Mouse (Mus musculus): Measurements from ENCODE around the gene H2al1j. TPM values are rescaled to one million over a fixed set of nuclear protein-coding genes. Genes with fewer than 3 reads are reported as not detected.
"Not testable (repeated sequence)": the region's sequence is repeated elsewhere in the genome, so short reads cannot be mapped to it uniquely, and the experiment has no call there.

Gene H2al1j
- total RNA-seq (2021): not detected
- long read RNA-seq: 0 reads

DNA sequence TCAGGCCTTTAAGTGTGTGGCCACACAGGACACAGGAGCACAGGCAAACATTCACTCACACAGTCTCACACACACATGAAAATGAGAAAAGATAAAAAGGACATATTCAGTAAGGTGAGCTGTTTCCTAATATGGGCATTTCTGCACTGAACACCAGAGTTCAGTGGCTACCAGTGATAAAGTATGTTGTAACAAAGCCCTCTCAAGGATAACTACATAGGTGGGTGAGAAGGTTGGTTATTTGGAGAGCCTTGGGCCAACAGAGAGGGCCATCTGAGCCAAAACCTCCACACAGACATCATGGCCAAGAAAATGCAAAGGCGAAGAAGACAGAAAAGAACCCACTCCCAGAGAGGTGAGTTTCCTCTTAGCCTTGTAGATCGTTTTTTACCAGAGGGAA lies at the start of gene H2al1j:
TSS of gene H2al1j (plus strand) at position 301 of the 400 bp plus-strand sequence.
- not testable (repeated sequence) for DNase-seq (ENCODE audit: low spot score in 2 of 2)

DNA sequence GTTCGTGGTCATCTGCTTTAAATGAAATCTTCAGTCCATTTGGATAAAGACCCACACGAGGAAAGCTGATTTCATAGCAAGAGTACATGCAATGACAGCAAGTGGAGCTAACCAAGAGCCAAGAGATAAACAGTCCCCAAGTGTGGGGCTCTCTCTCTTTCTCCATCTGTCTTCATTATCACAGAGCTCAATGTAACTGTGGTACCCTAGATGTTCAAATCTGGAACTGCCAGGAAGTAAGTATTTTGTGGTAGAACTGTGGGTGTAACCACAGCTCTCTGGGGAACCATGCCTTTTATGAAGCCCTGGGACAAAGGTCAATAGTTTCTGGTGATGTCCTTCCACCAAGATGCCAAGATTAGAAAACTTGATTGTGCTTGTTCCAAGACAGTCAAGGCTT lies 46.9 kb upstream of the H2al1j start:
- no peak for DNase-seq (ENCODE audit: low spot score in 2 of 2)

DNA sequence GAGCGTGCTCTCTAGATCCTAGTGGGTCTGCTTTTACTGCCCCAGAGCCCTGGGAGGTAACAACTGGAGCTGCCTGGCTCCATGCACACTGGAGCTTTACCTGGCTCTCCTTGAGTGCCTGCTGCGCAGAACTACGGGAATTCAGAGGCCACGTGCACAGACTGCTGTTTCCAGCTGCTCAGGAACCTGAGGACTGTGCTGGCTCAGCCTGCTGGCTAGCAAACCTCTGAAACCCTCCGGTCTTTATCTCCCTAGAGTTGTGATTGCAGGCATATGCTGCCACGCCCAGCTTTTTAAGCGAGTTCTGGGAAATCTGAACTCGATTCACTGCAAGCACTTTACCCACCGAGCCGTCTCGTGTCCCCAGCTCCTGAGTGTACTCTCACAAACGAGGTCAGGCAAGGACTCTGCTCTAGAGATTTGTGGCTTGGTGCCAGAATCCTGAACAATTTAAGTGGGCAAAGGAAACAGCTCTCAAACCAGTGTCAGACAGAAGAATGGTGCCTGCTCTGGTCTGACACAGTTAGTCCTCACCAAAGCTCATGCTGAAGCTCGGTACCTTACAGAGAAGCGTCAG lies 39.2 kb upstream of the H2al1j start:
- no peak for DNase-seq (ENCODE audit: low spot score in 2 of 2)

DNA sequence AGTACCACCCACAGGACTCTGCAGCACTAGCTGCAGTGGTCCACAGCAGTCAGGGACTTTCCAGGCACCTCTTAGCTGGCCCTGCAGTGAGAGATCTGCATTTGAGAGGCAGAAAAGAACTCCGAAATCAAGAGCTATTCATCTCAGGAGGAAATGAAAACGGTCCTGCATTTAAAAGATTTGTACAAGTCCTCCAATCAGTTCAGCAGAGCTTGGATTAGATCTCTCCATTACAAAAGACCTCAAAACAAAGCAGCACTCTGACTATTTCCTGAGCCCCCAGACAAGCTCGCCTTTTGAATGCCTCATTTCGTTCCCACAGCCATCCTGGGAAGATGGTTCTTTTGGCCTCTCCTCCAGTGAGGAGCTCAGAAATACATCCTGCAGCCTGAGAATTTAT lies 38.4 kb upstream of the H2al1j start:
- no peak for DNase-seq (ENCODE audit: low spot score in 2 of 2)

DNA sequence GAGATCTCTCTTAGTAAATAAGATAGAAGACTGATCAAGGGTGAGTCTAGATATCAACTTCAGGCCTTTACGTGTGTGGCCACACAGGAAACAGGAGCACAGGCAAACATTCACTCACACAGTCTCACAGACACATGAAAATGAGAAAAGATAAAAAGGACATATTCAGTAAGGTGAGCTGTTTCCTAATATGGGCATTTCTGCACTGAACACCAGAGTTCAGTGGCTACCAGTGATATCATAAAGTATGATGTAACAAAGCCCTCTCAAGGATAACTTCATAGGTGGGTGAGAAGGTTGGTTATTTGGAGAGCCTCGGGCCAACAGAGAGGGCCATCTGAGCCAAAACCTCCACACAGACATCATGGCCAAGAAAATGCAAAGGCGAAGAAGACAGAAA lies 28.7 kb upstream of the H2al1j start, which contains the start of gene H2al1a:
TSS of gene H2al1a (plus strand) at position 301 of the 400 bp plus-strand sequence.
- not testable (repeated sequence) for DNase-seq (ENCODE audit: low spot score in 2 of 2)

DNA sequence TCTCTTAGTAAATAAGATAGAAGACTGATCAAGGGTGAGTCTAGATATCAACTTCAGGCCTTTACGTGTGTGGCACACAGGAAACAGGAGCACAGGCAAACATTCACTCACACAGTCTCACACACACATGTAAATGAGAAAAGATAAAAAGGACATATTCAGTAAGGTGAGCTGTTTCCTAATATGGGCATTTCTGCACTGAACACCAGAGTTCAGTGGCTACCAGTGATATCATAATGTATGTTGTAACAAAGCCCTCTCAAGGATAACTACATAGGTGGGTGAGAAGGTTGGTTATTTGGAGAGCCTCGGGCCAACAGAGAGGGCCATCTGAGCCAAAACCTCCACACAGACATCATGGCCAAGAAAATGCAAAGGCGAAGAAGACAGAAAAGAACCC lies 25.5 kb upstream of the H2al1j start, which contains the start of gene H2al1b:
TSS of gene H2al1b (plus strand) at position 301 of the 400 bp plus-strand sequence.
- not testable (repeated sequence) for DNase-seq (ENCODE audit: low spot score in 2 of 2)

DNA sequence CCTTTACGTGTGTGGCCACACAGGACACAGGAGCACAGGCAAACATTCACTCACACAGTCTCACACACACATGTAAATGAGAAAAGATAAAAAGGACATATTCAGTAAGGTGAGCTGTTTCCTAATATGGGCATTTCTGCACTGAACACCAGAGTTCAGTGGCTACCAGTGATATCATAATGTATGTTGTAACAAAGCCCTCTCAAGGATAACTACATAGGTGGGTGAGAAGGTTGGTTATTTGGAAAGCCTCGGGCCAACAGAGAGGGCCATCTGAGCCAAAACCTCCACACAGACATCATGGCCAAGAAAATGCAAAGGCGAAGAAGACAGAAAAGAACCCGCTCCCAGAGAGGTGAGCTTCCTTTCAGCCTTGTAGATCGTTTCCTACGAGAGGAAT lies 22.3 kb upstream of the H2al1j start, which contains the start of gene H2al1c:
TSS of gene H2al1c (plus strand) at position 301 of the 400 bp plus-strand sequence.
- not testable (repeated sequence) for DNase-seq (ENCODE audit: low spot score in 2 of 2)

DNA sequence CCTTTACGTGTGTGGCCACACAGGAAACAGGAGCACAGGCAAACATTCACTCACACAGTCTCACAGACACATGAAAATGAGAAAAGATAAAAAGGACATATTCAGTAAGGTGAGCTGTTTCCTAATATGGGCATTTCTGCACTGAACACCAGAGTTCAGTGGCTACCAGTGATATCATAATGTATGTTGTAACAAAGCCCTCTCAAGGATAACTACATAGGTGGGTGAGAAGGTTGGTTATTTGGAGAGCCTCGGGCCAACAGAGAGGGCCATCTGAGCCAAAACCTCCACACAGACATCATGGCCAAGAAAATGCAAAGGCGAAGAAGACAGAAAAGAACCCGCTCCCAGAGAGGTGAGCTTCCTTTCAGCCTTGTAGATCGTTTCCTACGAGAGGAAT lies 19.1 kb upstream of the H2al1j start, which contains the start of gene H2al1d:
TSS of gene H2al1d (plus strand) at position 301 of the 400 bp plus-strand sequence.
- DNase-seq (ENCODE audit: low spot score in 2 of 2): not testable (repeated sequence)

DNA sequence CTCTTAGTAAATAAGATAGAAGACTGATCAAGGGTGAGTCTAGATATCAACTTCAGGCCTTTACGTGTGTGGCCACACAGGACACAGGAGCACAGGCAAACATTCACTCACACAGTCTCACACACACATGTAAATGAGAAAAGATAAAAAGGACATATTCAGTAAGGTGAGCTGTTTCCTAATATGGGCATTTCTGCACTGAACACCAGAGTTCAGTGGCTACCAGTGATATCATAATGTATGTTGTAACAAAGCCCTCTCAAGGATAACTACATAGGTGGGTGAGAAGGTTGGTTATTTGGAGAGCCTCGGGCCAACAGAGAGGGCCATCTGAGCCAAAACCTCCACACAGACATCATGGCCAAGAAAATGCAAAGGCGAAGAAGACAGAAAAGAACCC lies 16.0 kb upstream of the H2al1j start, which contains the start of gene H2al1e:
TSS of gene H2al1e (plus strand) at position 301 of the 400 bp plus-strand sequence.
- not testable (repeated sequence) for DNase-seq (ENCODE audit: low spot score in 2 of 2)

DNA sequence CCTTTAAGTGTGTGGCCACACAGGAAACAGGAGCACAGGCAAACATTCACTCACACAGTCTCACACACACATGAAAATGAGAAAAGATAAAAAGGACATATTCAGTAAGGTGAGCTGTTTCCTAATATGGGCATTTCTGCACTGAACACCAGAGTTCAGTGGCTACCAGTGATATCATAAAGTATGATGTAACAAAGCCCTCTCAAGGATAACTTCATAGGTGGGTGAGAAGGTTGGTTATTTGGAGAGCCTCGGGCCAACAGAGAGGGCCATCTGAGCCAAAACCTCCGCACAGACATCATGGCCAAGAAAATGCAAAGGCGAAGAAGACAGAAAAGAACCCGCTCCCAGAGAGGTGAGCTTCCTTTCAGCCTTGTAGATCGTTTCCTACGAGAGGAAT lies 12.8 kb upstream of the H2al1j start, which contains the start of gene H2al1f:
TSS of gene H2al1f (plus strand) at position 301 of the 400 bp plus-strand sequence.
- DNase-seq (ENCODE audit: low spot score in 2 of 2): not testable (repeated sequence)

DNA sequence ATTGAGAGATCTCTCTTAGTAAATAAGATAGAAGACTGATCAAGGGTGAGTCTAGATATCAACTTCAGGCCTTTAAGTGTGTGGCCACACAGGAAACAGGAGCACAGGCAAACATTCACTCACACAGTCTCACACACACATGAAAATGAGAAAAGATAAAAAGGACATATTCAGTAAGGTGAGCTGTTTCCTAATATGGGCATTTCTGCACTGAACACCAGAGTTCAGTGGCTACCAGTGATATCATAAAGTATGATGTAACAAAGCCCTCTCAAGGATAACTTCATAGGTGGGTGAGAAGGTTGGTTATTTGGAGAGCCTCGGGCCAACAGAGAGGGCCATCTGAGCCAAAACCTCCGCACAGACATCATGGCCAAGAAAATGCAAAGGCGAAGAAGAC lies 9.7 kb upstream of the H2al1j start, which contains the start of gene H2al1g:
TSS of gene H2al1g (plus strand) at position 301 of the 400 bp plus-strand sequence.
- DNase-seq (ENCODE audit: low spot score in 2 of 2): not testable (repeated sequence)

DNA sequence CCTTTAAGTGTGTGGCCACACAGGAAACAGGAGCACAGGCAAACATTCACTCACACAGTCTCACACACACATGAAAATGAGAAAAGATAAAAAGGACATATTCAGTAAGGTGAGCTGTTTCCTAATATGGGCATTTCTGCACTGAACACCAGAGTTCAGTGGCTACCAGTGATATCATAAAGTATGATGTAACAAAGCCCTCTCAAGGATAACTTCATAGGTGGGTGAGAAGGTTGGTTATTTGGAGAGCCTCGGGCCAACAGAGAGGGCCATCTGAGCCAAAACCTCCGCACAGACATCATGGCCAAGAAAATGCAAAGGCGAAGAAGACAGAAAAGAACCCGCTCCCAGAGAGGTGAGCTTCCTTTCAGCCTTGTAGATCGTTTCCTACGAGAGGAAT lies 6.4 kb upstream of the H2al1j start, which contains the start of gene H2al1h:
TSS of gene H2al1h (plus strand) at position 301 of the 400 bp plus-strand sequence.
- not testable (repeated sequence) for DNase-seq (ENCODE audit: low spot score in 2 of 2)

DNA sequence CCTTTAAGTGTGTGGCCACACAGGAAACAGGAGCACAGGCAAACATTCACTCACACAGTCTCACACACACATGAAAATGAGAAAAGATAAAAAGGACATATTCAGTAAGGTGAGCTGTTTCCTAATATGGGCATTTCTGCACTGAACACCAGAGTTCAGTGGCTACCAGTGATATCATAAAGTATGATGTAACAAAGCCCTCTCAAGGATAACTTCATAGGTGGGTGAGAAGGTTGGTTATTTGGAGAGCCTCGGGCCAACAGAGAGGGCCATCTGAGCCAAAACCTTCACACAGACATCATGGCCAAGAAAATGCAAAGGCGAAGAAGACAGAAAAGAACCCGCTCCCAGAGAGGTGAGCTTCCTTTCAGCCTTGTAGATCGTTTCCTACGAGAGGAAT lies 3.3 kb upstream of the H2al1j start, which contains the start of gene H2al1i:
TSS of gene H2al1i (plus strand) at position 301 of the 400 bp plus-strand sequence.
- not testable (repeated sequence) for DNase-seq (ENCODE audit: low spot score in 2 of 2)

DNA sequence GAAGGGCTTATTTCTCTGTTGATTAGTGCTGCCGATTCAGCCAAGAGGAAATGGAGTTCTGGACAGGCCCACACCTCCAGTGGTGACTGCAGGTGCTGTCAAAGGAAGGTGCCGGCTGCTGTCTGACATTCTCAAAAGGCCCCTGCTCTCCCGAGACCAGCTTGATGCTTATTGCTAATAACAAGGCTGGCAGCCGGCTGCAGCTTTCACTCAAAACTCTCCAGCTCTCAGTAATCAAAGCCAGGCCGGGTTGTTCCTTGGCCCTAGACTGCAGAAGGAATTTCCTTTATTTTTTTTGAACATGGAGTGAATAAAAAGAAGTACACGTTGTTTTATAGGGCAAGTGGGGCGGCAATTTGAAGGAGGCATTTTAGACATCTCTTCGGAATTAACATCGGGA lies 18.1 kb downstream of the H2al1j start:
- peak; percentile 10 to 18 for DNase-seq (ENCODE audit: low spot score in 2 of 2)

DNA sequence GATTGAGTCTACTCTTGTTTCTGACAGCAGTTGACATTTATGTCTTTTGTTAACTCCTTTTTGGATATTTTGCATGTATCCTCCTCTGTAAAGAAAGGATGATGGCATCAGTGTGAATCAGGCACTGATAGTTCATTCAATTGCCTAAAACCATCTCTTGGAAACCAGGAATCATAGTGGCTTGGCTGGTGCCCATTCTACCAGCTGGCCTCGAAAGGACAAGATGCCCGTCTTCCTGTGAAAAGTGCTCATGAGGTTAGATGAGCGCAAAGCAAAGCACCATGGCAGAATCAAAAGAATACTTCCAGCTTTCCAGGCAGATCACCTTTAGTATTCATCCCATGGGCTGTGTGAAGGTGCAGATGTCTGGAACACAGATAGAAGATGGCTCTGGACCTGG lies 19.1 kb downstream of the H2al1j start:
- no peak for DNase-seq (ENCODE audit: low spot score in 2 of 2)

DNA sequence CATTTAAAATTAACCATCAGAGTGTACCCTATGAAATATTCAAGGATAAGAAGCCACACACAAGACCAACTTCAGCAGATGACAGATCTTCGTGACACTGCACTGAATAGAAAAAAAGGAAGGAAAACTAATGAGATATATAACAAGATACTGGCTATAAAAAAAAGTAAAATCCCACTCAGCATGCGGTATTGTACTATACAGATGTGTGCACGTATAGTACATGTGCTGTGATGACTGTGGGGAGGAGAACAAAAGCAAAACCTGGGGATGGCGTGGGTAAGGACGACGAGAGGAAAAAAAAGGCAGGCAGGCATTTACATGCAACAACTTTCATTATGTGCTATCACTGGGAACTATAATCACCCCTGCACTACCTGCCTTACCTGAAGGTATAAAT lies 33.2 kb downstream of the H2al1j start:
- no peak for DNase-seq (ENCODE audit: low spot score in 2 of 2)

DNA sequence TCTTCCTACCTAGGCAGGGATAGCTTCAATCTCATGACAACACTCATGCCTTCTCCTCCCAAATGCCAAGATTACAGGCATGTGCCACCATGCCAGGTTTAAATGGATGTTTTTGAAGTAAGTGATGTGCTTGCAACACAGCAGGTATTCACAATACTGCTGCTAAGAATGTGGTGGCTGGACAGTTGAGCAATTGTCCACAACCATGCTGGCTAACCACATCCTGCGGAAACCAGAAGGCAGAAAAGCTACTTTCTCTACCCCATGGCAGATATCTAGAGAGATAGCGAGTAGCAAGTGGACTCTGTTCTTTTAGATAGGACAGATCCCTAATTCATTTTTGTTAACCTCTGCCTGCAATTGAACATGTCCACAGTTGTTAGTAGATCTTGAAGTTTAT lies 33.6 kb downstream of the H2al1j start:
- DNase-seq (ENCODE audit: low spot score in 2 of 2): no peak

DNA sequence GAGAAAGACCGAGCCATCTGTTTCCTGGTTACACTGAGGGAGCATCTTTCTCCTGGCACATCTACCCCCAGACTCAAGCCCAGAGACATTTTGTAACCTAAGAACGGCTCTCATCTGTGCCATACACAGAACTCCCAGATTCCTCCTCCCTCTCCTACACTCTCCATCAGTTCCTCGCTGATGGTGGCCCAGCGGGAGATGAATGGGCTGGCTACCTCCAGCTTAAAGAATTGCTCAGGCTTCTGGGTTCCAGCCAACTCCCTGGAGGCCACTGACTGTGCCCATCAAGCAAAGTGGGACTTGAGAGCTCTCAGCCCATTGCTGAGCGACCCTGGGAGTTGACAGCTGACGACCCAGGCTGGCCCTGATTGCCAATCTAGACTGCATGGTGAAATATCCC lies 36.3 kb downstream of the H2al1j start:
- no peak for DNase-seq (ENCODE audit: low spot score in 2 of 2)

DNA sequence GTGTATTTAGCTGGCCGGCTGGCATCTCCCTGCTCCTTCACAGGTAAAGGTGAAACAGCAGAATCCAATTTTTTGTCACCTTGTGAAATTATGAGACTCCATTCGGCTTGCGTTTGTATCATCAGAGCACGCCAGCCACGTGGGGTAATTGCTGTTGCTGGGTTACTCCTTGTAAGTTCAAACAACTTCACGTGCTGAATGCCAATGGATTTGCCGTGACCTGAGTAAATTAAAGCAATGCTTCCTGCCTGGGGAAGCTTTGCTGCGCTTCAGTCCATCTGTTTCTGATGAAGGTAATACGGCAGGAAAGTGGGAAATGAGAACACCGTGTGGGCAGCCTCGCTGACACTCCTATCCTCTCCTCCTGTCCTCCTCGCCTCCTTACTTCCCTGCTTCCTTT lies 37.5 kb downstream of the H2al1j start:
- DNase-seq (ENCODE audit: low spot score in 2 of 2): no peak

Measured in layer of hippocampus, postnatal 10 days (tissue).